Mouse (Mus musculus): Measurements from ENCODE around the gene Pdss2. TPM values are rescaled to one million over a fixed set of nuclear protein-coding genes. Genes with fewer than 3 reads are reported as not detected.

Pdss2 gene
- polyA plus RNA-seq, 1 experiment from 2014 or later, result 8.8 TPM

- H3K4me2 ChIP-seq, result no peak overlapping the region
- WGBS, result 66% methylated on average over 9 of the region's 9 CpGs
These were observed 96.2 kb downstream of the Pdss2 start for GRCm38 (mm10) chr10:43317327-43317951.

DNA sequence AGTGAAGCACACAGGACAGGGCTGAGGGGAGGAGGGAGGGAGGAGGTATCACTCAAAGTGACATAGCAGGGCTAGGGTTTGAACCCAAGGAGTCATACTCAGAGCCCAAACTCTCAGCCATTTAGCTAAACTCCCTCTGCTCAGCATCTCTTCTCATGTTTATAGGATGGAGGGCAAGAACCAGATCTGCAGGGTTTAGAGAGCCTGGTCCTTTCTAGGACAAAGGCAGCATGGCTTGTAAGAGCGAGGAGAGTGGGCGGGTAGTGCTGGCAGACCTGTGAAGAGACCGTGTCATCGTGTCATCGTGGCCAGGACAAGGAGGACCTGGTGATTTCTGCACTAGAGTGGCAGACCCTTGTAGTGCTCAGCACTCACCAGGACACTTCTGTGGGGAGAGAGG lies 99.7 kb downstream of the Pdss2 start:
- Histone ChIP-seq H3K36me3 (no peaks in the 10 kb centered on the region), H3K9me3 (no peaks in the 10 kb centered on the region), H3K4me2 (no peak overlapping the region), H3K4me1 (peaks cover 3% of the 10 kb centered on the region; the same call in 1 of the 2 replicates), H3K27ac (no peak overlapping the region), H3K27me3 (no peaks in the 10 kb centered on the region), H3K9ac (no peak overlapping the region), H3K4me3 (no peak overlapping the region)
- WGBS, result 86% methylated on average over 5 of the region's 5 CpGs
- ATAC-seq (ENCODE audit: insufficient number of reproducible peaks, low FRiP score, low TSS enrichment, low read depth), result no peak

More at GRCm38 (mm10) chr10:43317327-43317951, 96.2 kb downstream of the Pdss2 start:
- H3K4me1 ChIP-seq, result peaks cover 2% of the 10 kb centered on the region; the same call in 1 of the 2 replicates
- no peaks in the 10 kb centered on the region for H3K36me3 ChIP-seq
- no peaks in the 10 kb centered on the region for H3K27me3 ChIP-seq
- H3K9ac ChIP-seq, result no peak overlapping the region
- H3K9me3 ChIP-seq, result no peaks in the 10 kb centered on the region
- no peak overlapping the region for H3K4me3 ChIP-seq
- ATAC-seq (ENCODE audit: insufficient number of reproducible peaks, low FRiP score, low TSS enrichment, low read depth), result no peak
- no peak overlapping the region for H3K27ac ChIP-seq

DNA sequence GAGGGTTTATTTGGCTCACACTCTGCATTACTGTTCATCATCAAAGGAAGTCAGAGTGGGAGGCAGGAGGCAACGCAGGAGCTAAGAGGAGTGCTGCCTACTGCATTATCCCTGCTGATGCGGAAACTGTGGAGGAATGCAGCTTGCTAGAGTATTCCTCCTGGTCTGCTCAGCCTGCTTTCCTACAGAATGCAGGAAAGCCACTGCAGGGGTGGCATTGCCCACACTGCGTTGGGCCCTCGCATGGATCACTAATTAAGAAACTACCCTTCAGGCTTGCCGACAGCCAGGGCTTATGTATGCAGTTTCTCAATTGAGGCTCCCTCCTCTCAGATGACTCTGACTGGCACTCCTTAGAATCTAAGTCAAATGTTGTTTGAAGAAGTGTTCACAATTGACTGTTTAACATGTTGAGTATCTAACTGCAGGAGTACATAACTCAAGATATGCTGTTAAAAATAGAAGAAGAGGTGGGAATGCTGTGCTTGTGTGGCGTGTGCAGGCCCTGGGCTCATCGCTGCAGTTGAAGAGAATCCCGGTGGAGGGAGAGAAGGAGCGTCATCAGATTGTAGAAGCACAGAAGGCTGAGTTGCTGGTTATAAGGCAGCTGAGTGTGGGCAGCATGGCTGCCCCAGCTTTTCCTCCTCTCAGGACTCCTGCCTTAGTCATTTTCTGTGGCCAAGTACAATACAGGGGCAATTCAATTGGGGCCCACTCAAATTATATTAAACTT lies 101.3 kb downstream of the Pdss2 start:
- Histone ChIP-seq H3K27me3 (no peaks in the 10 kb centered on the region), H3K4me3 (no peak overlapping the region), H3K4me2 (no peak overlapping the region), H3K27ac (no peak overlapping the region), H3K4me1 (peaks cover 3% of the 10 kb centered on the region; the same call in 1 of the 2 replicates), H3K9ac (no peak overlapping the region), H3K9me3 (no peaks in the 10 kb centered on the region), H3K36me3 (no peaks in the 10 kb centered on the region)
- ATAC-seq (ENCODE audit: insufficient number of reproducible peaks, low FRiP score, low TSS enrichment, low read depth), result no peak
- WGBS, result 70% methylated on average over 9 of the region's 9 CpGs

GRCm38 (mm10) chr10:43323386-43323785 lies 102.1 kb downstream of the Pdss2 start:
- Histone ChIP-seq H3K9ac (no peak overlapping the region), H3K27ac (no peak overlapping the region), H3K4me2 (no peak overlapping the region), H3K4me1 (peaks cover 3% of the 10 kb centered on the region; the same call in 1 of the 2 replicates), H3K9me3 (no peaks in the 10 kb centered on the region), H3K4me3 (no peak overlapping the region), H3K36me3 (no peaks in the 10 kb centered on the region), H3K27me3 (no peaks in the 10 kb centered on the region)
- WGBS, result 74% methylated on average over 8 of the region's 8 CpGs
- no peak for ATAC-seq (ENCODE audit: insufficient number of reproducible peaks, low FRiP score, low TSS enrichment, low read depth)

GRCm38 (mm10) chr10:43329813-43330212 lies 108.5 kb downstream of the Pdss2 start:
- Histone ChIP-seq H3K36me3 (no peaks in the 10 kb centered on the region), H3K9ac (no peak overlapping the region), H3K4me2 (no peak overlapping the region), H3K9me3 (no peaks in the 10 kb centered on the region), H3K4me1 (no peaks in the 10 kb centered on the region), H3K27me3 (no peaks in the 10 kb centered on the region), H3K4me3 (no peak overlapping the region), H3K27ac (no peak overlapping the region)
- no peak for ATAC-seq (ENCODE audit: insufficient number of reproducible peaks, low FRiP score, low TSS enrichment, low read depth)
- 92% methylated on average over 5 of the region's 5 CpGs for WGBS

DNA sequence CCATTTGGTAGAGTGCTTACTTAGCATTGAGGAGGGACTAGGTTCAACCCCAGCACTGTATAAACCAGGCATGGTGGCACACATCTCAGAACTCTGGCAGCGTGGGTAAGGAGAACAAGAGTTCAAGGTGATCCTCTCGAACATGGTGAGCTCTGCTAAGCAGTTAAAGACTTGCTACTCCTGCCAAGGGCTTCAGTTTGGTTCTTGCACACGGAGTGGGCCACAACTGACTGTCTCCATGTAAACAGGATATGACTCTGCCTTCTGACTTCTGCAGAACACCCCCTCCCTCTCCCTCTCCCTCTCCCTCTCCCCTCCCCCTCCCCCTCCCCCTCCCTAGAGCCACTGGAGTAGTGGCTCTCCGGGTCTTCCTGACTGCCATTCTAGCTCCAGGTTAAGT lies 109.4 kb downstream of the Pdss2 start:
- Histone ChIP-seq H3K9me3 (no peaks in the 10 kb centered on the region), H3K27ac (no peak overlapping the region), H3K4me2 (no peak overlapping the region), H3K36me3 (no peaks in the 10 kb centered on the region), H3K27me3 (no peaks in the 10 kb centered on the region), H3K4me3 (no peak overlapping the region), H3K9ac (no peak overlapping the region), H3K4me1 (no peaks in the 10 kb centered on the region)
- no peak for ATAC-seq (ENCODE audit: insufficient number of reproducible peaks, low FRiP score, low TSS enrichment, low read depth)
- 54% methylated on average over 4 of the region's 4 CpGs for WGBS

DNA sequence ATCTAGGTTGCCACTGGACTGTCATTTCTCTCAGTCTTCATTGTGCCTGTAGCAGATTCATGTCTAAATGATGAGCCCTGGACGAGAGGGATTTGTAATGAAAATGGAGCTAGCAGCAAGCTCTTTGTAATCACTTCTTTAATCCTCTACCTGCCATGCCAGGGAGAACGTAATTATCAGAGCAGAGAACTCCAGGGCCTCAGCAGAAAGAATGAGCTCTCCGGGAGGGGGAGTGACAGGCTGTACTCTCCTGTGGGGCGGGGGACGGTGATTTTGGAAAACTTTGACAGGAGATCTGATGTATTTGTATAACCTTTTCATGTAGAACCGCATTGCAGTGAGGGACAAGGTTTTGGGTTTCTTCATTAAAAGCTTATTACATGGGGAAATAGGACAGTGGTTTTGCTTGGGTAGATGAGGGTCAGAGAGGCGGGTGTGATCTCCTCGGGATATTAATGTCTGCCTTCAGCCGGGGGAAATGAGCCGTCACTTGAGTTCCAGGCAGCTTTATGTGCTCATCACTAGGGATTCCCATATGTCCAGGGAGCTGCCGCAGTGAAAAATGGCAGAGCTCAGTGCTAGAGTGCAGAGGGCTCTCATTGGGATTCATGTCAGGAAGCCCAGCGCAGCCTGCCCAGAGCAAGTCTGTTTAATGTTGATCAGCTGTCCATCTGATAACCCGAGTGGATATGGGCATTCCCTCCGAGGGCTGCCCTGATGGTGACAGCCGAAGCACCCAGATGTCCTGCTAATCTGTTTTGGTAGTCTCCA lies 110.8 kb downstream of the Pdss2 start:
- WGBS, result 32% methylated on average over 15 of the region's 15 CpGs

DNA sequence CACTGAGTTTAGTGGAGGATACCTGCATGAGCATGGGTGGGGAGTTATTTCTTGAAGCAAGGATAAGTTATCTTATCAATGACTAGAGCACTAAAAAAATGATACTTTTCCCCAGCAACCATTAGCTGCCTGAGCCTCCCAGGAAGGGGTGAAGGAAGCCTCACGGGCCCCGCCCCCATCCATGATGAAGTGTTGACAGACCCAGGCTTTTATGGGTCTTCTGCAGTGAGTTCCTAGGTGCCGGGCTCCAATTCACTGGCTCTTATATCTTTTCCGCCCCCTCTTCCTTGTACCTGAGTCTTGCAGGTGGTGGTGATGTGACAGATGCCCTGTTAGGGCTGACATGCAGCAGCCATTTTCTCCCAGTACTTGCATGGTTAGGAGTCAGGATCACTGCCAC lies 114.6 kb downstream of the Pdss2 start:
- H3K36me3 ChIP-seq, result no peaks in the 10 kb centered on the region
- ATAC-seq (ENCODE audit: insufficient number of reproducible peaks, low FRiP score, low TSS enrichment, low read depth), result no peak
- no peak overlapping the region for H3K27ac ChIP-seq
- no peak overlapping the region for H3K9ac ChIP-seq
- no peaks in the 10 kb centered on the region for H3K9me3 ChIP-seq
- 50% methylated on average over 4 of the region's 4 CpGs for WGBS
- H3K4me1 ChIP-seq, result 0 out of 2 replicates have a peak, but pooled peaks cover 3% of the 10 kb centered on the region
- no peaks in the 10 kb centered on the region for H3K27me3 ChIP-seq
- H3K4me3 ChIP-seq, result no peak overlapping the region
- no peak overlapping the region for H3K4me2 ChIP-seq

More for the DNA sequence above, 110.8 kb downstream of the Pdss2 start:
- H3K36me3 ChIP-seq, result no peaks in the 10 kb centered on the region
- H3K4me2 ChIP-seq, result no peak overlapping the region
- H3K4me3 ChIP-seq, result no peak overlapping the region
- no peak overlapping the region for H3K27ac ChIP-seq
- no peaks in the 10 kb centered on the region for H3K27me3 ChIP-seq
- no peaks in the 10 kb centered on the region for H3K9me3 ChIP-seq
- no peak overlapping the region for H3K9ac ChIP-seq
- no peak for ATAC-seq (ENCODE audit: insufficient number of reproducible peaks, low FRiP score, low TSS enrichment, low read depth)
- 0 out of 2 replicates have a peak, but pooled peaks cover 3% of the 10 kb centered on the region for H3K4me1 ChIP-seq

DNA sequence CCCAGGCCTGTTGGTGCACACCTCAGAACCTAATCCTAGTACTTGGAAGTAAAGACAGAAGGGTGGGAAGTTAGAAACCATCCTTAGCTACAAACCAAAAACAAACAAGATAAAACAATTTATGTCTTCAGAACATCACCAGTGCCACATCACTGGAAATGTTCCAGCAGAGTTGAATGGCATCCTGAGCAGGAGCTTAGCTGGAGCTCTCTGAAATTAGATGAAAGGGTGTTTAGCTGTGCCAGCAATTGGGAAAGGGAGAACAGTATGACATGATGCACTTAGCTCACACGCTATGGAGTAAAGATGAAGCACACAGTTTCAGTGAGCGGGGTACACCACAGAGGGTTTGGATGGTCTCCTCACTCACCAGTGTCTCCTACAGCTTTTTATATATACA lies 115.8 kb downstream of the Pdss2 start:
- no peak overlapping the region for H3K27ac ChIP-seq
- H3K9me3 ChIP-seq, result no peaks in the 10 kb centered on the region
- no peak overlapping the region for H3K4me3 ChIP-seq
- H3K36me3 ChIP-seq, result no peaks in the 10 kb centered on the region
- 96% methylated on average over 2 of the region's 2 CpGs for WGBS
- no peak overlapping the region for H3K9ac ChIP-seq
- 0 out of 2 replicates have a peak, but pooled peaks cover 3% of the 10 kb centered on the region for H3K4me1 ChIP-seq
- H3K4me2 ChIP-seq, result no peak overlapping the region
- no peaks in the 10 kb centered on the region for H3K27me3 ChIP-seq
- no peak for ATAC-seq (ENCODE audit: insufficient number of reproducible peaks, low FRiP score, low TSS enrichment, low read depth)

DNA sequence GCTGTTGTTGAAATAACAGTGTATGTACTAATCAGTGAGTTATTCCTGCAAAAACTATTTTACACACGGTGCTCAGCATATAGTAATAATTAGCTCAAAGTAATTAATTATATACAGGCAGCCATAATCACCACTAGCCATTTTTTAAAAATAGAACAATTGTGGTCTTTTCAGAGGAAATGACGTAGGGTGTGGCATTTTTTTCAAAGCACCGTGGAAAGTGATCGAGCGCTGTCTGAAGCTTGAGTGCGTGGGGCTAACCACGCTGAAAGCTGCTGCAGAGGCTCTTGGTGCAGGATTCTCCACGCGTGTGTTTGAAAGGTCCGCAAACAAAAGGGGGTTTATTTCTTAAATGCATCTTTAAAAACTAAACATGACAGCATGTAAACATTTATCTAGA lies 118.5 kb downstream of the Pdss2 start:
- Histone ChIP-seq H3K4me2 (no peak overlapping the region), H3K4me1 (0 out of 2 replicates have a peak, but pooled peaks cover 3% of the 10 kb centered on the region), H3K4me3 (no peak overlapping the region), H3K27ac (no peak overlapping the region), H3K27me3 (no peaks in the 10 kb centered on the region), H3K9ac (no peak overlapping the region), H3K9me3 (no peaks in the 10 kb centered on the region), H3K36me3 (no peaks in the 10 kb centered on the region)
- WGBS, result 68% methylated on average over 10 of the region's 10 CpGs
- no peak for ATAC-seq (ENCODE audit: insufficient number of reproducible peaks, low FRiP score, low TSS enrichment, low read depth)

DNA sequence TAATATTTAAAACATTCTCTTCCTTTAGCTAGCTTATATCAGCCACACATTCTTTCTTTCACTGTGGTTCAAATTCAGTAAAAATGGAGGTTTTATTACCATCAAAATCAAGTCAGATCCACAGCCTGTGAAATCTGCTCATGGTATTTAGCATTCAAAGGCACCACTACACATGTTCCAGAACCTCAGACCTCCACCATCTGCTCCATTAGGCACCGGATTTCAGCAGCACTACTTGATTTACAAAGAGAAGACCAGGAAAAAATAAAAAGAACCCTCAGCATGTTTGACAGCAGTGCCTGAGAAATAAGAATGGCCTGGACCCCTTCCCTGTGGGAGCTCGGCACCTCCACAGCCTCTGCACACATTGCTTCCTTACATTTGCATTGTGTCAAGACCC lies 128.4 kb downstream of the Pdss2 start:
- Histone ChIP-seq H3K9me3 (no peaks in the 10 kb centered on the region), H3K4me1 (no peaks in the 10 kb centered on the region), H3K27me3 (no peaks in the 10 kb centered on the region), H3K4me3 (no peak overlapping the region), H3K9ac (no peak overlapping the region), H3K27ac (no peak overlapping the region), H3K4me2 (no peak overlapping the region), H3K36me3 (0 out of 2 replicates have a peak, but pooled peaks cover 3% of the 10 kb centered on the region)
- ATAC-seq (ENCODE audit: insufficient number of reproducible peaks, low FRiP score, low TSS enrichment, low read depth), result no peak
- WGBS, result 73% methylated on average over 2 of the region's 2 CpGs

DNA sequence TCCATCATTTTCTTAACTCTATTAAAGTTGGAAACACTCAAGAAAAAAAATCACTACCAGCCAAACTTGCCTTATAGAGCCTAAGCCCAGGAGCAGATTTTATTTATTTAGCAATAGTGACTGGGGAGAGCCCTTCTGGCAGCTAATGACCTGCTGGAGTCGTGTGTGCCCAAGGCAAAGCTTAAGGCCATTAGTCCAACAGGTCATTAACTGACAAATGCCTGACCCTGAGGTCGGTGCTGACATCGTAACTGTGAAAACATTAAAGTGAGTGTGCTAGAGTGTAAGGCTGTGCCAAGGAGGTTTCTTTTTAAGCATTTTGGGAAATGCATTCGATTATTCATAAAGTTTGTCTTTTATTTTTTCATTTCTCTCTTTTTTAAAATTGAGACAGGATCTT lies 136.6 kb downstream of the Pdss2 start:
- Histone ChIP-seq H3K27me3 (no peaks in the 10 kb centered on the region), H3K27ac (no peak overlapping the region), H3K9me3 (no peaks in the 10 kb centered on the region), H3K4me2 (no peak overlapping the region), H3K4me3 (no peak overlapping the region), H3K36me3 (no peaks in the 10 kb centered on the region), H3K4me1 (no peaks in the 10 kb centered on the region), H3K9ac (no peak overlapping the region)
- ATAC-seq (ENCODE audit: insufficient number of reproducible peaks, low FRiP score, low TSS enrichment, low read depth), result no peak
- 41% methylated on average over 4 of the region's 4 CpGs for WGBS

Data from limb, embryonic 15.5 days (tissue).